Mouse (Mus musculus): ENCODE results near the gene Ddr1. TPM values are rescaled to one million over a fixed set of nuclear protein-coding genes. Genes with fewer than 3 reads are reported as not detected.

Gene Ddr1
- polyA plus RNA-seq, 1 experiment from 2014 or later = 2.6 TPM

DNA sequence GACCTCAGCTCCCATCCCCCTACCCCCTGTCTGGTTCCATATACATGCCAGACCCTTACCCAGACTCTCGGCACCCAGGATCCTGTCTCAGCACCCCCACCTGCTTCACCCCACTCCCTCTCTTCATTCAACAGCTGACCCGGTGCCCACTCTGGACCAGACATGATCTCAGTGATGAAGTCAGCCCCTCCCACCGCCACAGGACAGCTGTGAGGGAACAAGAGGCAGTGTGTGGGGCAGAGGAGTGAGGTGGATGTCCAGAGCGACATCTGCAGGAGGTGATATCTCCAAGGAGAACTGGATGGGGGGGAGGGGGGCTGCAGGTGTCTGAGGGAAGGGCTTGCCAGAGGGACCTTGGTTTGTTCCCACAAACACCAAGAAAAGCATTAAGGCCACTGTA, 12.6 kb downstream of the Ddr1 start:
- WGBS (ENCODE audit: insufficient replicate concordance) = 54% methylated on average over 4 of the region's 4 CpGs
- Histone ChIP-seq H3K4me1 (replicated peaks) (no peaks in the 10 kb centered on the region), H3K27me3 (peaks cover 5% of the 10 kb centered on the region), H3K36me3 (replicated peaks) (no peaks in the 10 kb centered on the region), H3K9me3 (replicated peaks) (no peaks in the 10 kb centered on the region), H3K9ac (no peak overlapping the region), H3K4me3 (replicated peaks) (no peak overlapping the region), H3K4me2 (no peak overlapping the region), H3K27ac (replicated peaks) (no peak overlapping the region)
- no peak for ATAC-seq (ENCODE audit: insufficient read depth)

DNA sequence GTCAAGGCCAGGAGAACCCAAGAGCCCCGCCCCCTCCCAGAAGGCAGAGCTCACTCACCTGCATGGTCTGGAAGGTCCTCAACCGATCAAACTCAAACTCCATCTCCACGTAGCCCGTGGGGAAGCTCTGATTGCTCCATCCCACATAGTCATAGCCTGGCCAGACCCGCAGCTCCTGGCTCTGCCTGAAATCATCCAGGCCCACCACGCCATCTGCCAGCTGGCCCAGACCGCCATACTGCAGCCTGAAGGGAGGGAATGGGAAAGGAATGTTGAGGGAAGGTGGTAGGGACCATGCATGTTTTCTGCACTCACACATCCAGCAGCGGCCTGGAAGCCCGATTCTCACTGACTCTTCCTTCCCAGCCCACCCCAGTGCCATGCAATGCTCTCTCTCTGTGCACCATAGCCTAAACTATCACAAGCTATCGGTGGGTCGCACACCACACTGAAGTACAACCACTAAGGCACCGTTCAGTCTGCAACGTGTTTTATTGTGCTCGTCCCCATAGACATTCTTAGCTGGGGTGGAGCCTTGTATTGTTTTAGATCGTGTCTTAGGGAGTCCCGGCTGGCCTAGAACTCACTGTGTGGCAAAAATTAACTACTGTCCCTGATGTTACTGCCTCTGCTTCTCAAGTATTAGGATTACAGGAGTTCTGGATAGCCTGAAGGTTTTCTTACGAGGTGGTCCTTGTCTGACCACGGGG, 14.3 kb downstream of the Ddr1 start:
- Histone ChIP-seq H3K9me3 (replicated peaks) (no peaks in the 10 kb centered on the region), H3K4me2 (no peak overlapping the region), H3K4me3 (replicated peaks) (no peak overlapping the region), H3K4me1 (replicated peaks) (no peaks in the 10 kb centered on the region), H3K9ac (no peak overlapping the region), H3K27ac (replicated peaks) (no peak overlapping the region), H3K27me3 (peaks cover 9% of the 10 kb centered on the region), H3K36me3 (replicated peaks) (no peaks in the 10 kb centered on the region)
- WGBS (ENCODE audit: insufficient replicate concordance) = 69% methylated on average over 18 of the region's 18 CpGs
- no peak for ATAC-seq (ENCODE audit: insufficient read depth)

DNA sequence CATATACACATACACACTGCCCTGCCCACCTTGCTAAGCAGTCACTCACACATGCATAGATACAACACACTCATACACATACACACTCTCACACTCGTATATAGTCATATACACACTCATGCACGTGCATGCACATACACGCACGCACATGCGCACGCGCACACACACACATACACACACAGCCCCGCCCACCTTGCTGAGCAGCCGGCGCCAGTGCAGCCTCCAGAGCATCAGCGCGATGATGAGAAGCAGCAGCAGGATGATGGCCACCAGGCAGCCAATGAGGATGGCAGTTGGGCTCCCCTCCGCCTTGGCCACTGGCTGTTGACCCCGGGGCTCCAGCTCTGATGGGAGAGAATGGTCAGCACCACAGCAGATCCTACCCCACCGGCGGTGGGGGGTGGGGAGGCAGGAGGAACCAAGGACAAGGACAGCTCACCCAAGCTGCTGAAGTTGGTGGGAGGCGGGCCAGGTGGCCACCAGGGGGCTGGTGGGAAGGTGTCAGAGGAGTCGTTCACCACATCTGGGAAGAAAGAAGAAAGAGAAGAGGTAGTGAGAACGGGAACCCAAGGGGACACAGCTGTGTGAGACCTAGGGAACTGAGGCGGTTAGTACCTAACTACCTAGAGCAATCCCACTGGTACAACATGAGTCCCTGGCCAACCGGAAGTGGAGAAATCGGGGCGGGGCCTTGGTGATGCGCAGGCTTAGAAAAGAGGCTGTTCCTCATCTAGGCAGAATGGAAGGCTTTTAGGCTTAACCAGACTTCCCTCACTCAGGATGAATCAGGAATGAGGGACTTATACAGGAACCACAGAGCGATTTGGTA, 15.9 kb downstream of the Ddr1 start:
- H3K27ac ChIP-seq (replicated peaks) = no peak overlapping the region
- no peak for ATAC-seq (ENCODE audit: insufficient read depth)
- peaks cover 9% of the 10 kb centered on the region for H3K27me3 ChIP-seq
- H3K4me1 ChIP-seq (replicated peaks) = no peaks in the 10 kb centered on the region
- H3K4me3 ChIP-seq (replicated peaks) = no peak overlapping the region
- no peak overlapping the region for H3K4me2 ChIP-seq
- WGBS (ENCODE audit: insufficient replicate concordance) = 69% methylated on average over 25 of the region's 25 CpGs
- no peaks in the 10 kb centered on the region for H3K9me3 ChIP-seq (replicated peaks)
- H3K36me3 ChIP-seq (replicated peaks) = no peaks in the 10 kb centered on the region
- no peak overlapping the region for H3K9ac ChIP-seq

DNA sequence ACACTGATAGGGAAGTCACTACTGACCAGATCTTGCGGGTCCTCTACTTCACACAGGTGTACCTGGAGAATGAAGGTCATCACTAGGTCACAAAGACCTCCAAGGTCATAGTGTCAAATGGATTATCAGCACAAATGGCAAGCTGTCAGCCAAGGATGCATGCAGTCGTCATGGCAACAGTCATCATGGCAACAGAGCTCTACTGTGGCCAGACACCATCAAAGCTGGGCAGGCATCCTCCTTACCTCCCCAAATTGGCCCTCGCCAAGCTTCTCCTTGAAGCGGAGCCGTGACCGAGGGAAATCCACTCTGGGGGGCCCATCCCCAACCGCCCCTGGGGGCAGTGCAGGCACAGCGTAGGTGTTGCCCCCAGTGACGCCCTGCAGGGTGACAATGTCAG, 19.4 kb downstream of the Ddr1 start:
- no peaks in the 10 kb centered on the region for H3K9me3 ChIP-seq (replicated peaks)
- H3K9ac ChIP-seq = no peak overlapping the region
- H3K27me3 ChIP-seq = peaks cover 9% of the 10 kb centered on the region
- H3K4me1 ChIP-seq (replicated peaks) = no peaks in the 10 kb centered on the region
- ATAC-seq (ENCODE audit: insufficient read depth) = no peak
- no peak overlapping the region for H3K4me3 ChIP-seq (replicated peaks)
- no peaks in the 10 kb centered on the region for H3K36me3 ChIP-seq (replicated peaks)
- no peak overlapping the region for H3K27ac ChIP-seq (replicated peaks)
- WGBS (ENCODE audit: insufficient replicate concordance) = 51% methylated on average over 9 of the region's 9 CpGs
- no peak overlapping the region for H3K4me2 ChIP-seq

DNA sequence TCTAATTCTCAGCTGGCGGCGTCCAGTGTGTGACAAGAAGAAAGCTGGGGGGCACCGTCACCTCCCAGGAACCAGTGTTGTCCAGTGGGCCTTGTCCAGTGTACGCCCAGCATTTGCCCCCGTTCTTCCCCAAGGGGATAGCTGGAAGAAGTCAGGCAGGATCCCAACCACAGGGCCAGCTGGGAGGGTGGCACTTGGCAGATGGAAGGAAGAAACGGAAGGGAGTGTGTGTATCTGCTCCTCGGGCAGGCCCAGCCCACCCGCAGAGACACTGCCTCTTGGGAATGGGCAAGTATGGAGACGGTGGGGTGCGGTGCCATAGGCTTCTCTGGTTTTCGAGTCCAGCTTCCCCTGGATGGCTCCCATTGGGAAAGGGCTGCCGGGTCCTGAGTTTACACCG, 22.4 kb downstream of the Ddr1 start:
- Histone ChIP-seq H3K4me2 (no peak overlapping the region), H3K27me3 (peaks cover 9% of the 10 kb centered on the region), H3K4me1 (replicated peaks) (no peaks in the 10 kb centered on the region), H3K36me3 (replicated peaks) (no peaks in the 10 kb centered on the region), H3K9ac (no peak overlapping the region), H3K9me3 (replicated peaks) (no peaks in the 10 kb centered on the region), H3K27ac (replicated peaks) (no peak overlapping the region), H3K4me3 (replicated peaks) (no peak overlapping the region)
- ATAC-seq (ENCODE audit: insufficient read depth) = no peak
- 72% methylated on average over 13 of the region's 13 CpGs for WGBS (ENCODE audit: insufficient replicate concordance)

DNA sequence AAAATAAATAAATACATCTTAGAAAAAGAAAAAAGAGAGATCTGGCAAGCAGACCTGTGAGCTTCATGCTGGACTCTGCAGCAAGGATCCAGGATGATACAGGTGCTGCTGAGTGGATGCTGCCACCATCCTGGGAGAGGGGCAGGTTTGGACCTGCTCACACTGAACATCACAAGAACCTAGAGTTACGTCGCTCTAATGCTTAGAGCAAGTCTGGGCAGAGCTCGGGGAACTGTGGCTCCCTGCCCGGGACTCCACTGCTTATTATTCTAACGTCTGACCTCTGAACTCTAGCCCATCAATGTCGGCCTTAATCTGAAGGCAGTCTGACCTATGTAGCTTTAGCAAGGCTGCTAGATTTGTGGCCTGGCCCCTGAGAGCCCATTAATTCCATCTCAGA, 23.8 kb downstream of the Ddr1 start:
- WGBS (ENCODE audit: insufficient replicate concordance) = 48% methylated on average over 6 of the region's 6 CpGs
- H3K9ac ChIP-seq = no peak overlapping the region
- H3K9me3 ChIP-seq (replicated peaks) = no peaks in the 10 kb centered on the region
- no peak for ATAC-seq (ENCODE audit: insufficient read depth)
- H3K4me2 ChIP-seq = no peak overlapping the region
- H3K36me3 ChIP-seq (replicated peaks) = no peaks in the 10 kb centered on the region
- peaks cover 5% of the 10 kb centered on the region for H3K27me3 ChIP-seq
- no peak overlapping the region for H3K4me3 ChIP-seq (replicated peaks)
- no peaks in the 10 kb centered on the region for H3K4me1 ChIP-seq (replicated peaks)
- H3K27ac ChIP-seq (replicated peaks) = no peak overlapping the region

DNA sequence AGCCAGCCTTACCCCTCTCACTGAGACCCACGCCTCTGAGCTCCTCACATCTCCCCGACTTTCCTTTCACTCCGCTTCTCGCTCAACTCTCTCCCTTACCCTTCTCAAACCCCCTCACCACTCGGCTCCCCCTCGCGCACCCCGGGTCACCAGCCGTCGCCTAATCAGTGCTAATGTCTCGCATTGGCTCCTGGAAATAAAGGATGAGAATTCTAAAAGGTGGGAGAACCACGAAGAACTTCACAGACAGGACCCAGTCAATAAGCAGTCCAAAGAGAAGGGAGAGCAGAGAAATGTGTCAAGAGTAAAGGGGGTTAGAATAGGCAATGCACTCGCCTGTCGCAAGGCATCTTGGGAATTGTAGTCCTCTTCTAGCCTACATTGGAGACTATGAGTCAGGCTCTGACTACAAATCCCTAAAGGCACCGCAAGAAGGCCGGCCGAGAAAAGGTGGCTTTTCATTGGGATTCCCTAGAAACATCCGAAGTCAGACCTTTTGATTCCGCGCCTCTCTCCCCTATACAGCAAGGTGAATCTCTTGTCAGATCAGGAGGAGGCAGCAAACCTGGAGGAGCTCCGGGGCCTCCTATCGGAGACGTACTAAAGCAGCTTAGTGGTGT, 30.9 kb downstream of the Ddr1 start, which contains the start of gene Gtf2h4:
Gtf2h4 (minus strand) TSS at position 324 of the 620 bp plus-strand sequence.
- peak within 1 kb of the TSS; percentile 74 for H3K9ac ChIP-seq
- peak; percentile 94 for ATAC-seq (ENCODE audit: insufficient read depth)
- peak within 1 kb of the TSS; percentile 82 for H3K4me2 ChIP-seq
- WGBS (ENCODE audit: insufficient replicate concordance) = 1% methylated on average over 23 of the region's 23 CpGs
- H3K4me3 ChIP-seq (replicated peaks) = peak within 1 kb of the TSS; percentile 71
- H3K36me3 ChIP-seq (replicated peaks) = 0 out of 2 replicates have a peak, but pooled peaks cover 6% of the 10 kb centered on the region
- H3K27ac ChIP-seq (replicated peaks) = no peak within 1 kb of the TSS
- H3K9me3 ChIP-seq (replicated peaks) = no peaks in the 10 kb centered on the region
- H3K4me1 ChIP-seq (replicated peaks) = peaks cover 18% of the 10 kb centered on the region
- no peaks in the 10 kb centered on the region for H3K27me3 ChIP-seq

DNA sequence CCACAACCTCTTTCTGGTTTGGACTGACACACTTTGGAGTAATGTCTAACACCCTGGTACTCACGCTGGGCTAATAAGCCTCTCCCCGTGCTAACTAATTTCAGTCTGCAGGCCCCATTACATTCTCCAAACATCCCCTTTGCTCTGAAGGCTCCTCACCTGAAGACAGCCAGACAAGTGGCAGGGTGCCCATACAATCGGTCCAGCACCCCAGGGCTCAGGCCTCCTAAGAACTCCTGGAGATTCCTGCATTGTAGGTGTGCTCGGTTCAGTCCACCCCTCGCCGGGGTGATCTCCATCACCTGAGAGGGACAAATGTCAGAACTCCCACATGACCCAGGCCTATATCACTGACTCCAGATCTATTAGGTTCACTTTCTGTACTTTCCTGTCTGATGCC, 31.9 kb downstream of the Ddr1 start:
- H3K4me2 ChIP-seq = peak overlapping the region; percentile 82
- H3K36me3 ChIP-seq (replicated peaks) = 0 out of 2 replicates have a peak, but pooled peaks cover 6% of the 10 kb centered on the region
- peak overlapping the region; percentile 71; the same call in 1 of the 2 replicates for H3K4me3 ChIP-seq (replicated peaks)
- WGBS (ENCODE audit: insufficient replicate concordance) = 80% methylated on average over 6 of the region's 6 CpGs
- H3K9me3 ChIP-seq (replicated peaks) = no peaks in the 10 kb centered on the region
- H3K4me1 ChIP-seq (replicated peaks) = peaks cover 26% of the 10 kb centered on the region
- no peak for ATAC-seq (ENCODE audit: insufficient read depth)
- H3K27ac ChIP-seq (replicated peaks) = no peak overlapping the region
- no peak overlapping the region; the same call in 1 of the 2 replicates for H3K9ac ChIP-seq
- H3K27me3 ChIP-seq = no peaks in the 10 kb centered on the region

DNA sequence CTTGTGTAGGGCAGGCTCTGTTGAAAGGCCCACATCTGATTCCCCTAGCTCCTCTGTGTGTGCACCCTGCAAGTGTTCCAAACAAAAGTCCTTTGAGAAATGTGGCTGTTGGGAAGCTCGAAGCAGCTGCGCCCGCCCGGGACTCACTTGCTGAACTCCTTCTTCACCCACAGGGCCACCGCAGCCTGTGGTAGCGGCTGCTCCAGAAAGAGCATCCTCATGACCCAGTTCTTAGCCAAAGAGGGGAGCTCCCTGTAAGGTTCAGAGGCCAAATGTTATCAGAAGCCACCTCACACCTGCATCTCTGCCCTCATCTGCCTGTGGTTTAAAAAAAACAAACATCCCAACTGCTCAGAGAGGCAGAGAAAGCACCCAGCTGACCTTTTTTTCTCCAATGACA, 32.6 kb downstream of the Ddr1 start:
- WGBS (ENCODE audit: insufficient replicate concordance) = 85% methylated on average over 6 of the region's 6 CpGs
- 0 out of 2 replicates have a peak, but pooled peaks cover 6% of the 10 kb centered on the region for H3K36me3 ChIP-seq (replicated peaks)

DNA sequence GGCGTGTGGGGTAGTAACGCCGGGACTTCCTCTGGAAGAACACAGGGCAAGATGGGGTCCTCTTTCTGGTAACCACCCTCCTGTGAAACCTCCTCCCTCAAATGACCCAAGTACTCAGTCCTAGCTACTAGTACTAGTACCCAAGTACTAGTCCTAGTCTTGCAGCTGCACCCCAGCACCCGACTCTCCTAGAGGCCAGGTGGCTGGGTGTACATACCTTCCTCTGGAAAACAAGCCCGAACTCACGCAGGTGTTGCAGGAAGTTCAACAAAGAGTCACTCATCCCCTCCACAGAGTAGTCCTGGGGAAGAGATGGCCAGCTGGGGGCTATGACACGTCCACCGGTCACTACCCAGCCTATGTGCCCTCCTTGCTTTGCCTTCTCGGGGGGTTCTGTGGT, 34.7 kb downstream of the Ddr1 start:
- Histone ChIP-seq H3K4me3 (replicated peaks) (no peak overlapping the region), H3K4me1 (replicated peaks) (peaks cover 36% of the 10 kb centered on the region), H3K9ac (no peak overlapping the region), H3K4me2 (no peak overlapping the region), H3K27me3 (no peaks in the 10 kb centered on the region), H3K36me3 (replicated peaks) (0 out of 2 replicates have a peak, but pooled peaks cover 6% of the 10 kb centered on the region), H3K9me3 (replicated peaks) (no peaks in the 10 kb centered on the region), H3K27ac (replicated peaks) (no peak overlapping the region)
- no peak for ATAC-seq (ENCODE audit: insufficient read depth)
- 82% methylated on average over 9 of the region's 9 CpGs for WGBS (ENCODE audit: insufficient replicate concordance)

More for the DNA sequence above, 32.6 kb downstream of the Ddr1 start:
- no peak for ATAC-seq (ENCODE audit: insufficient read depth)
- Histone ChIP-seq H3K9me3 (replicated peaks) (no peaks in the 10 kb centered on the region), H3K4me3 (replicated peaks) (no peak overlapping the region), H3K27me3 (no peaks in the 10 kb centered on the region), H3K9ac (no peak overlapping the region), H3K4me2 (no peak overlapping the region), H3K4me1 (replicated peaks) (peaks cover 31% of the 10 kb centered on the region), H3K27ac (replicated peaks) (no peak overlapping the region)

Measured in liver, embryonic 15.5 days (tissue).